Mouse (Mus musculus) gastrocnemius, postnatal 4 days (tissue): ENCODE measurements around the gene Cdc42. TPM values are rescaled to one million over a fixed set of nuclear protein-coding genes. Genes with fewer than 3 reads are reported as not detected.

Experiments
- DNase-seq, 2 experiments: peaks; one replicate each; pipeline ENCODE4 v3.0.0; 2021 to 2022; ENCODE audit warnings: low spot score in 2 of 2, mixed read lengths in 2 of 2
- long read RNA-seq, 2 experiments: library from polyadenylated mRNA; stranded (forward); transcript quantifications; one replicate each; pipeline ENCODE4 v2.0.0; 2021
- total RNA-seq, 2 experiments: library from RNA; stranded (reverse); gene quantifications; 2 replicates each; pipeline ENCODE4 v1.2.3; 2021

Gene Cdc42
- total RNA-seq = 100 to 1,000 TPM; 298 to 314 TPM
- long read RNA-seq, experiment 1, transcript Cdc42-202 (6 exons, 2,108 nt) = major isoform, 245 of 387 reads
- long read RNA-seq, experiment 1, transcript Cdc42-201 (6 exons, 1,448 nt) = minor isoform, 23 of 387 reads
- long read RNA-seq, experiment 1, partial matches to known transcripts = 88 of 387 reads
- long read RNA-seq, experiment 1, other reads (novel, unspliced or antisense) = 31 of 387 reads
- long read RNA-seq, experiment 2, transcript Cdc42-201 (6 exons, 1,448 nt) = minor isoform, 27 of 417 reads
- long read RNA-seq, experiment 2, transcript Cdc42-202 (6 exons, 2,108 nt) = major isoform, 271 of 417 reads
- long read RNA-seq, experiment 2, partial matches to known transcripts = 83 of 417 reads
- long read RNA-seq, experiment 2, other reads (novel, unspliced or antisense) = 36 of 417 reads

DNA sequence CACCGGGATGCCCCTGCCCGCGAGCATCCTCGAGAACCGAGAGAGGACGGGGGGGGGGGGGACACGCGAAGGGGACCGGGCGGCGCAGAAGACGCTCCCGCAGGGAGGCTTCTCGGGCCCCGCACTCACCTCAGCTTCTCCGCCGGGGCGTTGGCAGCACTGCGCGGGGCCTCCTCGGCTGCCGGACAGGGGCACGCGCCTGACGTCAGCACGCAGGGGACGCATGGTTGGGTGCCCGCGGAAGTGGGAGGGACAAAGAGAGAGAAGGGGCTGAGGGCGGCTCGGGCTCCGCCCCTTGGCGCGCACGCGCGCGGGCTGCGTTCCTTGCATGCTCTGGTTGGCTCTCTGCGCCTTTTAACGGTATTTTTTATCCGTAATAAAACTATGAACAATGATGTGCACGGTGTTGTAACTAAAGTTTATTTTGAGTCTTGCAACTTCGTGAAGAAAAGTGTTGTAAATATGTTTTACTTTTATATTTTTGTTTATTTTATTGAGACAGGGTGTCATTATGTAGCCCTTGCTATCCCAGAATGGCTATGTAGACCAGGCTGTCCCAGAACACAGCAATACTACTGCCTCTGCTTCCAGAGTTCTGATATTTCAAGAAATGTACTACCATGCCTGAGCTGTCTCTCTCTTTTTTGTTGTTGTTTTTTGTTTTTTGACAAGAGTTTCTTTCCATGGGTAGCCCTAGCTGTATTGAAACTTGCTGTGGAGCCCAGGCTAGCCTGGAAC lies at the start of gene Cdc42:
Gene Cdc42 (minus strand): TSS at position 204 of the 738 bp plus-strand sequence.
- DNase-seq = peak; percentile 97 to 99

DNA sequence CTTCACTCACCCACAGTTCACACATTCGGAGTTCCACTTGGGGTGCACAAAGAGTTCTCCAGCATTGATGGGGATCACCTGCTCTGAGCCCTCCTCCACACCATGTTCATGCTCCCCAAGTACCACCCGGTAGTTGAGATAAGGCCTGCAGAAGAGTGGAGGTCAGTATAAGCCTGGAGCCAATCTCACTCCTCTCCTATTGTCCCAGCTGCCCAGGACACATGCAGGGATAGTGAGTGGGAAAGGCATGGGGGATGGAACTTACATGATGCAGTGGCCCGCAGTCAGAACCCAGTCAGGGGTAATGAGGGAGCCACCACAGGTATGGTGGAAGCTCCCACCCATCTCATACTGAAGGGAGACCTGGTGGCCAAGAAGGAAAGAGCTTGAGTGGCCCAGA lies 48.1 kb upstream of the Cdc42 start:
- no peak for DNase-seq

DNA sequence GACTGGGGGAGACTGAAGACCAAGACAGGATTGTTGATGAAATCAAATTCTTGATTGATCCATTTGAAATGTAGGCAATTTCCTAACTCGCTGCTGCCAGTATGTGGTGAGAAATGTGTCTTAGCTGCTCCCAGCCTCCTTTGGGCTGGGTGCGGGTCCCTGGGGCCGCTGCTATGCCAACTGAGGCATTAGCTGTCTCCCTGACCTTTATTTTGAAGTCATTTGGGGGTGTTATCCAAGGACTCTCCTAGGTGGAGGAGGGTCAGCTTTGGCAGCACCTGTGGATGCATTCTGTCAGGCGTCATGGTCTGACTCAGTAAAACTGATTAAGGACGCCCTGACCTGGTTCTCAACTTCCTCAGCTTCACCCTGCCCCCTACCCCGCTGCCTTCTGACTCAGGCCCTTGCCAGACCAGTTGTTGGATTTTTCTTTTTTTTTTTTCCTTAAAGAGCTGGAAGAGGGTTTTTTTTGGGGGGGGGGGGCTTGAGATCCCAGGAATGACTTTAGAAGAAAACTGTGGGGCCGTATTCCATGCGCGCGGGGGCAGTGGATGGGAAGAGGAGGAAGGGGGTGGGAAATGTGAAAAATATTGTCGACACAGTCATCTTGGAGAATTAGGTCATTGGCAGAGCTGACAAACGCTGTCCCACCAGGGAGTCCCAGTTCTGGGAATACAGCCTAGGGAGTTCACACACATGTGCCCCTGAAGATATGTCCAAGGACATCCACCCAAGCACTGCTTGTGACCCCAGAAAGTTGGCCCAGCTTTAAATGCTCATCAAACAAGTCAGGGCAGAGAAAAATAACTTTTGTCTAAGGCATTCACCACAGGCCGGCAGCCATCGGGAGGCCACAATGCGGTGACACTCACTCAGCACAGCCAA lies 39.4 kb upstream of the Cdc42 start:
- no peak for DNase-seq

DNA sequence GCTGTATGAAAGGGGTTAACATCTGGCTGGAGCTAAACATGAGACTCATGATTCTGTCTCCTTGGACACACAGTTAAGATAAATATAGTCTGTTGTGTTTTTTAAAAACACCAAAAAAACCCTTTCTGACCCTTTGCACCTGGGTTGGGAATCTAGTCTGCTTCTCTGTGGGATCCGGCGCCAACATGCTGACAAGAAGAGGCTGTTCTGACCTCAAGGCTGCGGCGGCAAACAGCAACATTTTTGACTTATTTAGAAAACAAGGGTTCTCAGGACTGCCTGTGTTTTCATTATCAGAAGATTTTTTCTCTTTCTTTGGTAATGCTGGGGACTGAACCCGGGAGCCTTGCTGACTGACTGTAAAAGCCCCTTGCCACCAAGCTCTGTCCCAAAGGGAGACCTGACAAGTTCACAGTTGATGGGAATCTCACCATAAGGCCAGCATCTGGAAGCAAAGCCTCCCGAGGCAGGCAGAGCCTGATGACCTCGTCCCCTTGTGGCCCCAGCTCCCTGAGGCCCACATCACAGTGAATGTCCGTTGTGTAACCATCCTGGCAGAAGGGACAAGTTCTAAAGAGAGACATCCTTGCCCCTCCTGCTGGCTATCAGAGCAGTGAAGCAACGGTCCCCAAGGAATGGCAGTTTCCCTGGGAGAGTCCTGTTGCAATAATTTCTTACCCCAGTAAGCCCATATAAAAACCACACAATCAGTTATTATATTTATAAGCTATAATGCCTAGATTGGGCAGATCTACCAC lies 36.0 kb upstream of the Cdc42 start:
- DNase-seq = no peak

DNA sequence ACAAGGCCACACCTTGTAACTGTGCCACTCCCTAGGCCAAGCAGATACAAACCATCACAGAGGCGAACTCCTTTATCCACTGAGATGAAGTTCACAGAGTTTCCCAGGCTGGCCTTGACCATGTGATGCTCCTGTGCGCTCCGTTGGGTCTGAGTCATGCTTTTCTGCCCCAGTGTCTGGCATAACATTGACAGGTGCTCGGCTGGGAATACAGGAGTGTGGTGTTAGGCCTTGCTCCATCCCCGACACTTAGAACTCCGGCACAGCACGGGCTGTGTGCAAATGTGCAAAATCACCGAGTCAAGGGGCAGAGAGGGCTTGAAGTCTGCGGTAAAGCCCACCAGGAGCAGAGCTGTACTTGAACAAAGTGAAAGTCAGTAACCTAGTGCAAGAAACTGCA lies 35.4 kb upstream of the Cdc42 start:
- DNase-seq = no peak

DNA sequence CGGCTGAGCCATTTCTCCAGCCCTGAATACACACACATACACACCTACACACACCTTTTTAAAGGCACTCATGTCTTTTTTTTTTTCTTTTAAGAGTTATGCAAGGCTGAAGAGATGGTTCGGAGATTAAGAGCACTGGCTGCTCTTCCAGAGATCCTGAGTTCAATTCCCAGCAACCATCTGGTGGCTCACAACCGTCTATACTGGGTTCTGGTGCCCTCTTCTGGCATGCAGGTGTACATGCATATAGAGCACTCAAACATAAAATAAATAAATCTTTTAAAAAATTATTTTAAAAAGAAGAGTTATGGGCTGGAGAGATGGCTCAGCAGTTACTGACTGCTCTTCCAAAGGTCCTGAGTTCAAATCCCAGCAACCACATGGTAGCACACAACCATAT lies 33.8 kb upstream of the Cdc42 start:
- DNase-seq = no peak

DNA sequence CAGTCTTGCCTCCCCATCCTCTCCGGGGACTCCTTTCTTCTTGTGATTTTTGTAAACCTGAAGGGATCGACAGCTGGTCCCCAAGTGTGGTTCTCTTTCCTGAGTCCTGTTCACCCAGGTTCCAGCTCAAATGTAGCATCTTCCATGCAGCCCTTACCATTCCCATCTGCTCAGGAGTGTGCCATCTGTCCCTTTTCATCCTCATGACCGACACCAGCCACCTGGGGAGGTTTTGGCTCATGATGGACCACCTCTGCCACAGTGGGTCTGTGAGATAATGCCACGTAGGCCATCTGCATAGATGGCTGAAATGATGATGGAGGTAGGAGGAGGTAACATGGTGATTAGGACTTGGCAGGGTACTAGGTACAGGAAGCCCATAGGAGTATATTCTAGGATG lies 32.7 kb upstream of the Cdc42 start:
- no peak for DNase-seq

DNA sequence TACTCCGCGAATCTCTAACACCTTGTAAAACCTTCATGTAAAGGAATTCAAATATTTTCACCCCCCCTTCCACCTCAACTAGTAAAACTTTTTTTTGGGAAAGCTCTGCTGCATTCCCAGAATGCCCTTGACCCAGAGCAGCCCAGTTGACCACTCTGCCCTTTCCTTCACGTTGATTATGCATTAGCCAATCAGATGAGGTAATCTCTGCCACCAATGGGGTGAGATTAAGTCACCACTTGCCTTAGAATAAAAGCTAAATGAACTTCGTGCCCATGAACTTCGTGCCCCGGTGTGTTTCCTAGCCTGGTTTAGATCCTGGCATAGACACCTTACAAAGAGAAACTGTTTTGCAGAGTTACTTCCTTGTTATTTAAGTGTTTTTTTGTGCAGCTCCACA lies 31.5 kb upstream of the Cdc42 start:
- DNase-seq = no peak

DNA sequence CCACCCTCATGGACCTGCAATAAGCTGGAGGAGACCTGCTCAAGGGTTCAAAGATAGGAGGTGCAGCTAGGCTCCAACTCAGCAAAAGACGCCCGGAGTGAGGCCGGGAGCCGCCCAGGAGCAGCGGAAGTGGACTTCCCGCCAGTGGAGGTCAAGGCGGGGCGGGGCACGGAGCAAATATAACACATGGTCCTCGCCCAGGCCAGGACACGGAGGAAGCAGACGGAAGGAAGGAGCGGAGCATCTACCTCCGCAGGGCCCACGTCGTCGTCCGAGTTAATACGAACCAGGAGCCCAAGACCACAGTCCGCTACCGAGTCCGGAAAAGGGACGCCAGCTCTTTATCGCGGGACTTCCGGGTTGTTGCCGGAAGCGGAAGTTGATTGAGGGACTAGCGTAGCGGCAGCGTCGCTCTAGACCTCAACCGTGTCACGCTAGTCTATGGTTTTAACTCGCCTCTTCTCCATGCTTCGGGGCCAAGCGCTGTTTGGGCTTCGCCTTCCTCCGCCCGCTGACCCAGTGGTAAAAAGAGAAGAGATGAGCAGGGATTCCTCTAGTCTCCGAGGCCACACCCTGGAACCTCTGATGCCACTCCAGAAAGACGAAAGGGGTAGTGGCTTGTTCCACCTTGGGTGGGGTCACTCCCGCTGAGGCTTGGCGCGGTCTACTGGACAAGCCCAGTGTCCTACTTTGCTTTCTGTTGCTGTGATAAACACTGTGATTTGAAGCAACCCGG lies 30.7 kb upstream of the Cdc42 start:
- DNase-seq = peak; percentile 64 to 86

DNA sequence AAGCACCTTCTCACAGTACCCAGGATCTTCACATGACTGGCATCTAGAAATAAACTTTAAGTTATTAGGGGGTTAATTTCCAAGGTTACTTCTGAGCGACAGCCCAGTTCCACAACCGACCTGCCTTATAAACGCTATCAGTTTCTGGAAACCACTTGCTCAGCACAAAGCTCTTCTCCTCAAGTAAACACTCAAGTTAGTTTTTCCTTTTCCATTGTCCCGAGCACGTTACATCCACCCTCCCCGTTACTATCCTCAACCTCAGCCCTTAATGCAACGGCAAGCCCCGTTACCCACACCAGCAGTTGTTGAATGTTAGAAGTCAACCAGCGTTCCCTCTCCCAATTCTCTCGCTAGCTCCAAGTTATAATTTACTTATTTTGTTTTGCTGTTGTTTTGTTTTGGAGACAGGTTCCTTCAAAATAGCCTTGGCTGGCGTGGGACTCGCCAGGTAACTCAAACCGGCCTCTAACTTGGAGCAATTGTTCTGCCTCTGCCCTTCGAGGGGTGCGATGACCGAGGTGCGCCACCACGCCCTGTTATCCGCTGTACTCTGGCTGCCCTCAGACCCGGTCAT lies 30.1 kb upstream of the Cdc42 start:
- DNase-seq = no peak

DNA sequence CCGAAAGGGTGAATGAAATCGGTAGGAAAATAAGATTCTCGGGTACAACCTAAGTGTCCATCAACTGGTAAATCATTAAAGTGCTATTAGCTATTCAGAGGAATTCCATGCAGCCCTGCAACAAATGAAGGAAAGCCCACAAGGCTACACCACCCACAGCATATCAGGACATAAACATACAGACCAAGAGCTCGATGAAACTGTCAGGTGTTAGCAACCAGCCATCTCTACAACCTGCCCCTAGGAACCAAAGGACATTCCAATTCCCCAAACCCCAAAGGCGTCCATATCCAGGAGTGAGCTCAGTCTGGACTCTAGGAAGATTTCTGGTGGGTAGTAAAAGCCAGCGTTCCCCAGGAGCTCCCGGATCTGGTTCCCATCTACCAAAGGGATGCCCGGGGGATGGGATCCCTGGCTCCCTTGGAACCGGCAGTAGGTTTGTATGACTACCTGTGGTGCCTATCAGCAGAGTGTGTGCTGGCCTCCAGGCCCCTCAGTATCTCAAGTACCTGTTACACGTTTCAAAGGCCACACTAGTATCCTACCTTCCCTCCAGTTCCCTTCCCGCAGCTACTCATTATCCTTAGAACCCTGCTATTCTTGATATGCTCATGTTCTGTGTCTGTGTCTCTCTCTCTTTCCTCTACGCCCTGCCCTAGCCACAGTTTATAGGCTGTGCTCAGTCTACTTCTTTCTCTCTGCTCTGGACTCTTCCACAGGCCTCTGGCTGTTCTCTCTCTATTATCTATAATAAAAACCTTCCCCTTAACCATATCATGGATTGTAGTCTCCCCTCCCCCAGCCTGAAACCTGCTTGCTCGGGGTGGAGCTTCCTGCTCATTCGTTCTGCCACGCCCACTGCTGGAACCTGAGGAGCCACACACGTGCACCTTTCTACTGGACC lies 23.4 kb upstream of the Cdc42 start:
- no peak for DNase-seq

DNA sequence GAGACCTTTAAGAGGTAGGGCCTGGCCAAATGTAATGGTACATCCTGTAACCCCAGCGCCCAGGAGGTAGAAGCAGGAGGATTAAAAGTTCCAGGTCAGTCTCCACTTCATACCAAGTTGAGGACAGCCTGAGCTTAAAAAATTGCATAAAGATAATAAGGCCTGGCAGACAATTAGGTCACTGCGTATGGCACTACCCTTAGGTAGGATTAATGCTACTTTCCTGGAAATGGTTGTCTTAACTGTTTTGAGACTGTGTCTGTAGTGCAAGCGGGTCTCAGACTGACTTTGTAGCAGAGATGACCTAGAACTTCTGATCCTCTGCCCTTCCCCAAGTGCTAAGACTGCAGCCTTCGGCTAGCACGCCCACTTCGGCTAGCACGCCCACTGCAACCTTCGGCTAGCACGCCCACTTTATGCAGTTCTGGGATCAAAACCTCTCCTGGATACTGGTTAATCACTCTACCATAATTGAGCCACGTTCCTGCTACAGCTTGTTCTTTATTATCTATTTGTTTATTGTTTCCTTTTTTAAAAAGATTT lies 22.3 kb upstream of the Cdc42 start:
- no peak for DNase-seq

DNA sequence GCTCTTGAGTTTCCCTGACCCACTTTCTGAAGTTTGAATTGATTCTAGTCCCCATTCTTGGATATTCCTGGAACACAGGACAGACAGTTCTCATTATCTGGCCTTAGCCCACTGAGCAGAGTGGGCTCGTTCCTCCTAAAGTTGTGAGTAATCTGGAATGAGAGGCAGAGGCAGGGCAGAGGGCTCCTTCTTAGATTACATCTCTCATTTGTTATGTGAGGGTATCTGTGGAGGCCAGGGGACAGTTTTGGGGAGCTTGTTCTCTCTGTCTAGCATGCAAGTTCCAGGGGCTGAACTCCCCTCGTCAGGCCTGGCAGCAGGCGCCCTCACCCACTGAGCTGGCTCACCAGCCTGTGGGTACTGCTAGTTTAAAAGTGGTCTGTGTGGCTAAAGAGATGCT lies 21.6 kb upstream of the Cdc42 start:
- DNase-seq = no peak

DNA sequence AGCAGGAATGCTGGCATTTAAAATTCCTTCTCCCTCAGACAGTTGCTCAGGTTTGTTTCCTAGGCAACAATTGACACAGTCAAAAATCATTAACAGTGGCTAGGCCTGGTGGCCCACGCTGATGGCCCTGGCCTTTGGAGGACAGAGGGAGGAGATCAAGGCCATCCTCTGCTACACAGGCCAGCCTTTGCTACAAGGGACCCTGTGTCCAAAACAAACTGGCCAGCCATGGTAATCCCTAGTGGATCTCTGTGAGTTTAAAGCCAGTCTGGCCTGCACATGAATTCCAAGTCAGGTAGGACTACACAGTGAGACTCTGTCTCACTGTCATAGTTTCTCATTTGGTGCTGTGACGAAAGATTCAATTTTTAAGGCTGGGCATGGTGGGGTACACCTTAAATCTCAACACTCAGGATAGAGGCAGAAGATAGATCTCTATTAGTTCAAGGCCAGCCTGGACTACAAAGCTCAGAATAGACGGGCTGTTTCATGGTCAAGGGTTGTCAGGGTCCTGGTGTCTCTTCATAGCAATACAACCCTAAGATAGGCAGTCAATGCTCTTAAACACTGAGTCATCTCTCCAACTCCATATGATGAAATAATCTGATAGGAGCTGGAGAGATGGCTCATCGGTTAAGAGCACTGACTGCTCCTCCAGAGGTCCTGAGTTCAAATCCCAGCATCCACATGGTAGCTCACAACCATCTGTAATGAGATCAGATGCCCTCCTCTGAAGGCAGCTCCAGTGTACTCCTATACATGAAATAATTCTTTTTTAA lies 20.2 kb upstream of the Cdc42 start:
- DNase-seq = no peak

DNA sequence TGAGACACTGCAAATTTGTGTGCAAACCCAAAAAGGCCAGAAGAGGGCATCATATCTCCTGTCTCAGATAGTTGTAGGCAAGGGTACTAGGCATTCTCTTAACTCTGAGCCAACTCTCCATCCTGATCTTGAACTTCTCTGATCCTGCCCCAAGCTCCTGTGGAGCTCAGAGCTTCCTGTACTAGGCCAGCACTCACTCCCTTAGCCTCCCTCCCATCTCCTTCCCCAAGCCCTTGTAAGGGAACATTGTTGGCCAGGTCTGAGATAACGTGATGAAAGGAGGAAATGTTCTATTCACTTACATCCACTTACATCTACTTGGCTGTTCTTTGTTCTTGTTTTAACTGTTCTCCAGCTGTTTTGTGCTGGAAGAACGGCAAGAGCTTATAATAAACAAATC lies 19.3 kb upstream of the Cdc42 start:
- DNase-seq = no peak

DNA sequence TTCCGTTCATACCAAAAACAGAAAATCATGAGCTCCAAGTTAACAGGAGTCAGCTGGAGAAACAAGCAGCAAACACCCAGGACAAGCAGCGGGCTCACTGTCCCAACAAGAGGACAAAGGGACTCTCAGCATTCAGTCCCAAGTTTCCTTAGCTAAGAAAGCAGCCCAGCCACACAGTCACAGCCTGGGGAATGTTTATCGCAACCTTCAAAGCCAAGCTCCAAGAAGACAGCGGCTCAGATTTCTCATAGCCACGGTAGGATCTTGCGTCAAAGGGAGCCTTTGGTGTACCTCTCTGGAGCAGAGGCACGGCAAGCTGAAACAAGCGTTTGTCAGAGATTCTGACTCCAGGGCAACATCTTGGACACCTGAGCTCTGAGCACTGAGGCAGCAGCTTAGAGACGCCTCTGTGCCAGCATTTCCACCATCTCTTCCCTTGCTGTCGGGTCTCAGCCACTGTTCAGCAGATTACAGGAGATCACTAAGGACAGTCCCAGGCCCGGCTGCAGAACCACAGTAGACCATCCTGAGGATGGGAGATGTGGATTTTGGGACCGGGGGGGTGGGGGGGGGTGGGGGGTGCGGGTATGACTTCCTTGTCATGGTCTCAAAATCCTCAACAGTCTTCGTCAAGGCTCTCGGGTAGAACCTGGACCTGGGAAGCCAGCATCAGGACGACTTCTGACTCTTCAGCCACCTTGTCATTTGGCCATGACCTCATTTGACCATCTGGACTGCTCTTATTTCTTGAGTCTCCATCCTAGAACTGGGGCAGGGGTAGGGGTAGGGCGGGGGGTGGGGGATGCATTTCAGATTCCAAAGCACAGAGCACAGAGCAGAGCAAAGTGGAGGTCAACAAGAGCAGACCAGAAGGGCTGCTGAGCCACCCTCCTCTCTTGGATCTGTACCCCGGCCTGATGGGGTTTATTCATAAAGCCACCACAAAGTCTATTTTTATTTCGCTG lies 18.1 kb upstream of the Cdc42 start:
- no peak for DNase-seq

DNA sequence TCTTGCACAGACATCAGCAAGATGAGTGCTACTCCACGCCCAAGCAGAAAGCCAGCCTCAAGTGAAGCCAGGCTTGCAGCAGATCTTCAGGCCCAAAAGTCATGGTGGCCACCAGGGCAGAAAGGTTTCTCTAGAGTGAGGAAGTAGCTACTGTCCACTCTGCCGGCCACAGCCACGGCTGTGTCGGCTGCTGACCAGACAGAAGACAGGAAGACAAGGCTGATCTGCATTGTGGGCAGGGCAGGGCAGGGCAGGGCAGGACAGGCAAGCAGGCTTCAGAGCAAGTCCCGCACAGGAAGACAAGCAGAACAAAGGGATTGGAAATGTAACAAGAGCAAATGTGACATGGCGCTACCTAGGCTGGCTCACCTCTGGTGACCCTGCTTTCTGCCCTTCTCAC lies 16.2 kb upstream of the Cdc42 start:
- no peak for DNase-seq
